Mouse (Mus musculus) common myeloid progenitor, adult 5-6 weeks (primary cell): Measurements from ENCODE around the gene Fezf2. TPM values are rescaled to one million over a fixed set of nuclear protein-coding genes. Genes with fewer than 3 reads are reported as not detected.

Source experiments
- total RNA-seq: library from RNA; stranded (forward); fragments of 200-1000, 187-1606 nt; gene quantifications from 2 replicates; pipeline ENCODE4 v1.2.3, GENCODE M21; 2017

The Fezf2 gene
- total RNA-seq, 1 experiment from 2014 or later: not detected

Other genes with a start within 250 kb of the Fezf2 start
- gene Gm49355, start 64.2 kb downstream of the Fezf2 start, total RNA-seq: not detected in 2 replicates
- 40.7 and 41.8 TPM in 2 replicates for gene 3830406C13Rik, start 64.0 kb downstream of the Fezf2 start, total RNA-seq